Mouse (Mus musculus) heart, postnatal 0 days (tissue): ENCODE results near the gene Fam227b.

ENCODE experiments used
- CTCF ChIP-seq: IDR thresholded peaks from 2 replicates; pipeline ENCODE4 v1.5.1; 2016; ENCODE audit warnings: antibody characterized with exemption, control low read depth, low read depth
- EP300 ChIP-seq: IDR thresholded peaks from 2 replicates; pipeline ENCODE4 v1.6.1; 2016; ENCODE audit warnings: antibody characterized with exemption, low read depth

GRCm38 (mm10) chr2:126094616-126095015 lies 57.2 kb downstream of the Fam227b start:
- TF ChIP-seq CTCF = no peak
- TF ChIP-seq EP300 = no peak
